Mouse (Mus musculus) neural tube, embryonic 13.5 days (tissue): ENCODE measurements around the gene Sbk3. TPM values are rescaled to one million over a fixed set of nuclear protein-coding genes. Genes with fewer than 3 reads are reported as not detected.

Experiments used
- ATAC-seq: fragments of 200-750 bp; cut with Nextera tagmentation; 2 replicates; pipeline ENCODE4 v1.8.0; 2017; ENCODE audit warnings: low read depth, mild to moderate bottlenecking, moderate TSS enrichment, moderate library complexity
- H3K27ac ChIP-seq: fragments of 300-500 bp; sonication (generic); replicated peaks from 2 replicates; pipeline ENCODE4 v1.5.1; 2015; ENCODE audit warnings: moderate library complexity, mild to moderate bottlenecking, inconsistent platforms
- H3K27me3 ChIP-seq: fragments of 300-500 bp; sonication (generic); 2 replicates; pipeline ENCODE4 v1.6.1; 2015; ENCODE audit warnings: mild to moderate bottlenecking, inconsistent platforms
- H3K36me3 ChIP-seq: fragments of 300-500 bp; sonication (generic); 2 replicates; pipeline ENCODE4 v1.6.1; 2015; ENCODE audit warnings: mild to moderate bottlenecking, inconsistent platforms
- H3K4me1 ChIP-seq: fragments of 300-500 bp; sonication (generic); replicated peaks from 2 replicates; pipeline ENCODE4 v1.6.1; 2015; ENCODE audit warnings: inconsistent platforms
- H3K4me2 ChIP-seq: fragments of 300-500 bp; sonication (generic); 2 replicates; pipeline ENCODE4 v1.6.1; 2015; ENCODE audit warnings: inconsistent platforms, mild to moderate bottlenecking, moderate library complexity
- H3K4me3 ChIP-seq: fragments of 300-500 bp; sonication (generic); 2 replicates; pipeline ENCODE4 v1.5.1; 2015; ENCODE audit warnings: mild to moderate bottlenecking, inconsistent platforms
- H3K9ac ChIP-seq: fragments of 300-500 bp; sonication (generic); 2 replicates; pipeline ENCODE4 v1.6.1; 2015; ENCODE audit warnings: moderate library complexity, mild to moderate bottlenecking, inconsistent platforms
- H3K9me3 ChIP-seq: fragments of 300-500 bp; sonication (generic); 2 replicates; pipeline ENCODE4 v1.6.1; 2016; ENCODE audit warnings: inconsistent platforms
- WGBS: fragments of 180-500 bp; shearing (Covaris S2); methylation state at CpG from one replicate; pipeline ENCODE4 v1.1.7; 2015; 5-methylcytosine and 5-hydroxymethylcytosine counted together
- polyA plus RNA-seq: library from polyadenylated mRNA; unstranded; fragments of >200 nt; fragmentation: Nextera tagmentation; extraction: Ambion mirVana; gene quantifications from 2 replicates; pipeline ENCODE4 v1.2.1, GENCODE M21; 2015

The Sbk3 gene
- polyA plus RNA-seq, 1 experiment from 2014 or later = 0.14 TPM

DNA sequence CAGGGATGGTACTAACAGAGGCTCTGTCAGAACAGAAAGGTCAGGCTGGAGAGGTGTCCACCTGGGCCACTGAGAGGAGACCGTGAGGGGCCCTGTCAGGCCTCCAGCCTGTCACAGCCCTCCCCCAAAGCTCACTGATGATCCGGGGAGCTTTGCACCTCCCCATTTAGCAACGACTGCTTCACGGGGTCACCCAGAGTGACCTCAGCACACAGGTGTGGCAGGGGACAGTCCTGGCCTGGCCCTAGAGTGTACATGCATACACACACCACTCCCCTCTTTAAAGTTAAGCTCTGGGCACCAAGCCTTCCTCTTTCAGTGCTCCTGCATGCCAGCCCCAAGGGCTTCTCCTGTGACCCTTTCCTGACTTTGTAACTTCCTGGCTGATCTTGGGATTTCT is 4.5 kb upstream of the Sbk3 start:
- ATAC-seq = no peak
- Histone ChIP-seq H3K9me3 (peaks cover 2% of the 10 kb centered on the region; the same call in 1 of the 2 replicates), H3K27ac (no peak overlapping the region), H3K4me3 (no peak overlapping the region), H3K9ac (no peak overlapping the region), H3K4me1 (no peaks in the 10 kb centered on the region), H3K36me3 (no peaks in the 10 kb centered on the region), H3K27me3 (no peaks in the 10 kb centered on the region; the same call in 1 of the 2 replicates), H3K4me2 (no peak overlapping the region)
- 86% methylated on average over 4 of the region's 4 CpGs for WGBS

DNA sequence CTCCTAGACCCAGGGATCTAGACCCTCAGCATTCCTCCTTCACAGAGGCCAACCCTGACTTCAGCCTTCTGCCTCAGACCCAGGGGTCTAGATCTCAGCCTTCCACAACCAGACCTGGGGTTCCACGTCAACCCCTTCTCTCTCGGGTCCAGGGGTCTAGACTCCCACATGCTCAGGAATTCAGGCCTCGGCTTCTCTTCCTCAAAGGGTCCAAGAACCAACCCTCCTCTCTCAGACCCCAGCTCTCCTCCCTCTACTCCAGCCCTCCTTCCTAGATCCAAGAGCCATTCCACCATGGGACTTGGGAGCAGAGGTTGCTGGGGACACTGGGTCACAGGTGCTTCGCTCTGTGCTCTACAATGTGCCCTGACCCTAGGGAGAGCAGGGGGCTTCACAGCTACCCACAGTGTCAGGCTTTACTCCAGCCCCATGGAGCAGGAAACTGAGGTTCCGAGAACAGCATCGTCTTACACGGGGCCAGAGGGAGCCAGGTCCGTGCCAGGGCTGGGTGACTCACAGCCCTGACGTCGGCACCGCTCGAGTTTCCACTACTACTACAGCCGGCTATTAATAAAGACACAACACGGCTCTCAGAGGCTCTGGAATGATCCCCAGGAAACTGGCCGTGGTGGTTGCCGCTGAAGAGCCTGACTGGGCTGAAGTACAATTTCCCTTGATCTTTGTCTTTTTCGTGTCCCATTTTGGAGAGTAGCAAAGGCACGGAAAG is 1.5 kb upstream of the Sbk3 start:
- peaks cover 2% of the 10 kb centered on the region; the same call in 1 of the 2 replicates for H3K9me3 ChIP-seq
- no peak overlapping the region for H3K4me2 ChIP-seq
- no peak overlapping the region for H3K9ac ChIP-seq
- no peak for ATAC-seq
- no peaks in the 10 kb centered on the region; the same call in 1 of the 2 replicates for H3K27me3 ChIP-seq
- H3K36me3 ChIP-seq = no peaks in the 10 kb centered on the region
- H3K27ac ChIP-seq = no peak overlapping the region
- 79% methylated on average over 18 of the region's 18 CpGs for WGBS
- H3K4me3 ChIP-seq = no peak overlapping the region
- H3K4me1 ChIP-seq = no peaks in the 10 kb centered on the region

DNA sequence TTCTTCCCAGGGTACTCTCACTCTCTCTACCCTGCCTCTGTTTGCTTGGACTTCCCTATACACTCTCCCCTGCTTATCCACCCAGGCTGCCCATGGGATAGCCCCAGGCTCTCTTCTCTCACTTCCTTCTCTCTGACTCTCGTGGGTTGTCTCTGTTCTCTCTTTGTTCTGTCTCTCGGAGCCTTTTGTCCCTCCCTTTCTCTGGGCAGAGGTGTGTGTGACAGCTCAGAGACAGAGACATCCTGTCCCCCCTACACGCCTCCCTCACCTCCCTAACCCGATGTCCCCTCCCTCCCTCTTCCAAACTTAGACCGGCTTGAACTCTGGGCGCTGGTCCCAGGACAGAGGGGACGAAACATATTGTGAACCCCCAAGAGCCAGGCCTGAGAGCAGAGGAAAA is 742 bp upstream of the Sbk3 start:
- Histone ChIP-seq H3K4me2 (no peak overlapping the region), H3K27ac (no peak overlapping the region), H3K4me3 (no peak overlapping the region), H3K9ac (no peak overlapping the region), H3K27me3 (no peaks in the 10 kb centered on the region; the same call in 1 of the 2 replicates), H3K36me3 (no peaks in the 10 kb centered on the region), H3K4me1 (no peaks in the 10 kb centered on the region), H3K9me3 (no peaks in the 10 kb centered on the region)
- 29% methylated on average over 7 of the region's 7 CpGs for WGBS
- no peak for ATAC-seq

DNA sequence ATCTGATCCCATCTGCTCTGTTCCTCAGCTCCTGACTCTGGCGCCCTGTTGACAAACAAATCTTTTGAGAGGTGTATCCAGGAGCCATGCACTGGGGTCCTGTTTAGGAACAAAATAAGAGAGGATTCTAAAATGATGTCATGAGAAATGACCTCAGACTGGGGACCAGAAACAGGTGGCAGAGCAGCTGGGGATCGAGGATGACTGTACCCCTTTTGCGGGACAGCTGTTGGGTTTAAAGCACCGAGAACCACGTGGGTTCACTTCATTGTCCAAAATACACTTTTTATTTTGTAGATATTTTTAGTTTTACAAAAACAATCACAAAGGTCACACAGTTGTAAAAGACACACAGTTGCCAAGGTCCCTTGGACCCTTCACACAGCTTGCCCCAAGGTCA is 6.0 kb downstream of the Sbk3 start:
- Histone ChIP-seq H3K27me3 (no peaks in the 10 kb centered on the region; the same call in 1 of the 2 replicates), H3K4me1 (no peaks in the 10 kb centered on the region), H3K4me2 (no peak overlapping the region), H3K4me3 (no peak overlapping the region), H3K9ac (no peak overlapping the region), H3K27ac (no peak overlapping the region), H3K36me3 (no peaks in the 10 kb centered on the region), H3K9me3 (no peaks in the 10 kb centered on the region)
- ATAC-seq = no peak
- 79% methylated on average over 5 of the region's 5 CpGs for WGBS

DNA sequence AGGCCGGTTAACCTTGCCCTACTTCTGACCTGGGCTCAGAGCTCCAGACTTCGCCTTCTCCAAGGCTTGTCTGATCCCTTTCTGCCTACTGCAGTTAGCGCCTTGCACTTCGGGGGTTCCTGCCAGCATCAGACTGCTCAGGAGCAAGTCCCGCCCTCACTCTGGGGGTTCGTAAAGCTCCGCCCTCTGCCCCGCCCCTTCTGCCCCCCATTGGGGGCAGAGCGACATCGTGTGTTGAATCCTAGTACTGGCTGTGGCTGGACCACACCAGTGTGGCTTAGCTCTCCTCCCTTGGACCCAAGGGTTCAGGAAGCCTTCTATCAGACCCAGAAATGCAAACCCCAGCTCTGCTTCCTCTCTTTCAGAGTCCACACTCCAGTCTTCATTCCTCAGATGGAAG is 6.7 kb downstream of the Sbk3 start, which contains the start of gene Sbk2:
Gene Sbk2 (minus strand): TSS at position 135 of the 400 bp plus-strand sequence.
- Histone ChIP-seq H3K27me3 (no peaks in the 10 kb centered on the region; the same call in 1 of the 2 replicates), H3K36me3 (no peaks in the 10 kb centered on the region), H3K9me3 (no peaks in the 10 kb centered on the region), H3K4me1 (no peaks in the 10 kb centered on the region), H3K27ac (no peak within 1 kb of the TSS), H3K9ac (no peak within 1 kb of the TSS), H3K4me3 (no peak within 1 kb of the TSS), H3K4me2 (0 out of 2 replicates have a peak within 1 kb of the TSS, but pooled peaks have one; percentile 14)
- peak; percentile 63; the same call in 1 of the 2 replicates for ATAC-seq
- 10% methylated on average over 10 of the region's 10 CpGs for WGBS

DNA sequence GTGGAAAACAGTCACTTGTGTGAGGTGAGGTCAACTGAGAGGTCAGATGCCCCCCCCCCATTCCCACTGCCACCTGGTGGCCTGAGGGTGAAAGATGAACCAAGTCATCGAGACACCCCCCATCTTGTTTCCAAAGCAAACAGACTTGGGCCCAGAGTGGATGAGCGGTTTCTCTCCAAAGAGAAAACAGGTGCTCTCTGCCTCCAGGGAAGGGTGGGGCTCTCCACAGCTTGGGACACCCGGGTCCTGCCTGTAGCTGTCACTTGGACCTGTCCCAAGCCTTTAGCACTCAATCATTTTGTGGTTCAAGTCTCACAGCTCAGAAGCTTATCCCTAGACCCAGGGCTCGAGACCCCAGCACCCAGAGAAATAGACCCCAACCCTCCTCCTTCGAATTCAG is 7.4 kb downstream of the Sbk3 start:
- Histone ChIP-seq H3K36me3 (no peaks in the 10 kb centered on the region), H3K9me3 (no peaks in the 10 kb centered on the region), H3K27me3 (no peaks in the 10 kb centered on the region; the same call in 1 of the 2 replicates), H3K9ac (no peak overlapping the region), H3K4me1 (no peaks in the 10 kb centered on the region), H3K4me3 (no peak overlapping the region), H3K4me2 (no peak overlapping the region), H3K27ac (no peak overlapping the region)
- 79% methylated on average over 5 of the region's 5 CpGs for WGBS
- ATAC-seq = 0 out of 2 replicates have a peak, but pooled peaks have one; percentile 19

DNA sequence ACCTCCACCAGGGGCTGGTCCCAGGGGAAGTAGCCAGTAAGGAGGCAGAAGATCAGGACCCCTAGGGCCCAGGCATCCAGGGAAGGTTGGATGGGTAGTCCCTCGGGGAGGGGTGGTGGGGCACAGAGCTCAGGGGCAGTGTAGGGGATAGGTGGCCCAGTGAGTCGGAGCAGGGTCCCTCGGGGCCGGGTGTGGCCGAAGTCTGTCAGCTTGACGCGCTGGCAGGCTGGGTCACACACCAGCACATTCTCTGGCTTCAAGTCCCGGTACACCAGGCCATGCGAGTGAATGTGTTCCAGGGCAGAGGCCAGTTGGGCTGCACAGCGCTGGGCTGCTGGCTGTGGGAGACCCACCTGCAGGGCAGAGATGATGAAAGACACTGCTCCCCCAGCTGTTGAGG is 13.6 kb downstream of the Sbk3 start:
- no peak overlapping the region for H3K9ac ChIP-seq
- ATAC-seq = no peak
- no peaks in the 10 kb centered on the region for H3K36me3 ChIP-seq
- 91% methylated on average over 10 of the region's 10 CpGs for WGBS
- no peaks in the 10 kb centered on the region for H3K9me3 ChIP-seq
- no peak overlapping the region for H3K4me2 ChIP-seq
- H3K27me3 ChIP-seq = no peaks in the 10 kb centered on the region
- no peak overlapping the region for H3K4me3 ChIP-seq
- no peak overlapping the region for H3K27ac ChIP-seq
- H3K4me1 ChIP-seq = no peaks in the 10 kb centered on the region

DNA sequence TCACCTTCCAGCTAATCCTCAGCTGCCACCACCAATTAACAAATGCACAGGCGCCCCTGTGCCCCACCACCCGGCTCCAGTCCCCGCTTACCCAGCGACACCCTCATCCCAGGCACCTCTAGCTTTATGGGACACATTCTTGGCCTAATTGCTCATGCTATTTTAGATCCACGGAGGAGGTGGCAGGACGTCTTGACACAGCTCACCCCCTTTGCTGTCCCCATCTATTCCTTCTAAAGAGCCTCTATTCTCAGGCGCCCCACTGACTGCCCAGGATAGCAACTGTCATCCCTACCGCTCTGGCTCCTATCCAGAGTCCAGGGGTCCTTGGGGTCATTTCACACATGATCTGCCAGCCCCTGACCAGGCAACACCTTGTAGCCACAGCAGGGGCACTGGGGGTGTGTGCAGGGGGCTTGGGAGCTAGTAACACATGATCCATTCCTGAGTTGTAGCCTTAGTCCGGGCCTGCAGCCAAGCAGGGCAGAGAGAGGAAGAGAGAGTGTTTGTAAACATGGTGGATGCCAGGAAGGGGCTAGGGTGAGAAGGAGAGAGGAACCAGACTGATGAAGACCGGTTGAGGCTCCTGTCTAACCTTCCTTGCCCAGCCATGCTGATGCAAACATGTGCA is 17.0 kb downstream of the Sbk3 start:
- no peak overlapping the region for H3K27ac ChIP-seq
- no peaks in the 10 kb centered on the region for H3K36me3 ChIP-seq
- H3K9me3 ChIP-seq = no peaks in the 10 kb centered on the region
- 39% methylated on average over 10 of the region's 10 CpGs for WGBS
- no peak for ATAC-seq
- no peak overlapping the region for H3K9ac ChIP-seq
- no peak overlapping the region for H3K4me2 ChIP-seq
- H3K4me1 ChIP-seq = no peaks in the 10 kb centered on the region
- H3K4me3 ChIP-seq = no peak overlapping the region
- no peaks in the 10 kb centered on the region for H3K27me3 ChIP-seq

DNA sequence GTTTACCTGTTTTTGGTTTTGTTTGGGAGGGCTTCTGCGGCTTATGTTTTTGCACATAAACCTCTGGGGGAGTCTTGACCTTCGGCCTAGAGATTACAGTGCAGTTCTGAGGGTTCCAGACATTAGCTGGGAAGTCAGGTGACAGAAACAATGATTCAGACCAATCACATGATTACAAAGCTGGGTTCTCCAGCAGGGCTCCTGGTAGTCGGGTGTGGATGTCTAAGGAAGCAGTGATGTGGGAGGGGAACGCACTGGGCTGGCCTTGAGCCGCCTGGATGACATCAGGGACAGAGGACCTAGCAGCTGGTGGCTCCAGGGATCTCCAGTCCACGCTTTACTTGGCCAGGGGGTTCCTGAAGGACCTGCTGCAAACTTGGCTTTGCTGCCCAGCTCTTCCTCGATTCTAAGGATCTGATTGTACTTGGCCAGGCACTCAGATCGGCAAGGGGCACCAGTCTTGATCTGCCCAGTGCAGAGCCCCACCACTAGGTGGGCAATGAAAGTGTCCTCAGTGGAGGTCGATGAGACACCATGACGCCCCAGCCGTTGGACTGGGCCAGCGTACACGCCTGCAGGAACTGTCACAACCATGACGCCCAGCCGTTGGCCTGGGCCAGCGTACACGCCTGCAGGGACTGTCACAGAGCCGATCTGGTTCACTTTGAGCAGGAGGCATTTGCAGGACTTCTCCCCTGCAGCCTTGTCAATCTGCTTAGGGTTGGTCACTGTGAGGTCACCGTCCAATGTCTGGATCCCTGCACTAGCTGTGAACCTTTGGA is 20.2 kb downstream of the Sbk3 start:
- Histone ChIP-seq H3K27me3 (no peaks in the 10 kb centered on the region), H3K4me2 (no peak overlapping the region), H3K4me3 (no peak overlapping the region), H3K36me3 (no peaks in the 10 kb centered on the region), H3K4me1 (no peaks in the 10 kb centered on the region), H3K9me3 (no peaks in the 10 kb centered on the region), H3K27ac (no peak overlapping the region), H3K9ac (no peak overlapping the region)
- 87% methylated on average over 19 of the region's 19 CpGs for WGBS
- no peak for ATAC-seq

DNA sequence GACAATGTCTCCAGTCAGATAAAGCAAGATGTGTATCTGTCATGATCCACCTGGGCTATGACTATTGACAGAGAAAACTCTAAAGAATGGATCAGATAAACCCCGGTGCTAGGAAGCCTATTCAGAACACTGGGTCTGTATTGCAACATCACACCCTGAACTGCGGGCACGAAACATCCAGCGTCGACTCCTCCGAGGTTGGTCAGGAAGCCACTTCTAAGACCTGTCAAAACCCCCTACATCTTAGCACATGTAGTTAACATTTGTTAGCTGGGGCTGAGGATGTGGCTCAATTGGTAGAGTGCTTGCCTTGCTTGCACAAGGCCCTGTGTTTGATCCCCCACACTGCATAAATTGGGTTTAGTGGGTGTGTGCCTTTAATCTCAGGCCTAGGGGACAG is 22.6 kb downstream of the Sbk3 start:
- 82% methylated on average over 6 of the region's 6 CpGs for WGBS
- Histone ChIP-seq H3K9ac (0 out of 2 replicates have a peak overlapping the region, but pooled peaks have one; percentile 5), H3K9me3 (no peaks in the 10 kb centered on the region), H3K4me1 (no peaks in the 10 kb centered on the region), H3K36me3 (no peaks in the 10 kb centered on the region), H3K27me3 (no peaks in the 10 kb centered on the region), H3K4me2 (no peak overlapping the region), H3K27ac (no peak overlapping the region), H3K4me3 (no peak overlapping the region)
- ATAC-seq = no peak

DNA sequence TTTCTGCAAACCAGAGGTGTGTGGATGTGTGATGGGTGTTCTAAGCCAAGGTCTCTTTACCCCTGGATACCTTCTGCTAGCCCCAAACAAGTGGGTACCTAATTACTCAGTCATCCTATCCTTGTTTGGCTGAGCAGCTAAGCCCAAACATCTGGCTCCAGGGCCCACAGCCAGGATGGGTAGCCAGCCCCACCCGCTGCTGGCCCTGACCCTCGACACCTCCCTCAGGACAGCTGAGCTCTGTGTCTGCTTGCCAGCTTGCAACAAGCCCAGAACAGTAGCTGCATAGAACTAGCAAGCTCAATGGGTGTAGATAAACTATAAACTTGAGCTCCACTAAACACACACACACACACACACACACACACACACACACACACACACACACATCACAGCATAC is 23.1 kb downstream of the Sbk3 start:
- H3K4me2 ChIP-seq = no peak overlapping the region
- H3K9me3 ChIP-seq = no peaks in the 10 kb centered on the region
- no peaks in the 10 kb centered on the region for H3K27me3 ChIP-seq
- no peak for ATAC-seq
- 0 out of 2 replicates have a peak overlapping the region, but pooled peaks have one; percentile 5 for H3K9ac ChIP-seq
- no peaks in the 10 kb centered on the region for H3K4me1 ChIP-seq
- H3K27ac ChIP-seq = no peak overlapping the region
- no peaks in the 10 kb centered on the region for H3K36me3 ChIP-seq
- H3K4me3 ChIP-seq = no peak overlapping the region
- 59% methylated on average over 2 of the region's 2 CpGs for WGBS
